Mouse (Mus musculus) testis, adult 2 months (tissue): ENCODE data around the gene Bckdhb. TPM values are rescaled to one million over a fixed set of nuclear protein-coding genes. Genes with fewer than 3 reads are reported as not detected.

Source experiments
- H3K27ac ChIP-seq: fragments of 200-500 bp; 2 replicates; pipeline ENCODE4 v1.5.1; 2012; ENCODE audit warnings: low read depth, low read length; ENCODE audit not compliant: control insufficient read depth, insufficient read depth
- H3K27me3 ChIP-seq: fragments of 200-500 bp; 2 replicates; pipeline ENCODE4 v1.6.1; 2012; ENCODE audit warnings: mild to moderate bottlenecking, low read length, moderate library complexity; ENCODE audit not compliant: control insufficient read depth, insufficient read depth
- H3K36me3 ChIP-seq: fragments of 200-500 bp; 2 replicates; pipeline ENCODE4 v1.6.1; 2012; ENCODE audit warnings: mild to moderate bottlenecking, low read length; ENCODE audit not compliant: control insufficient read depth, insufficient read depth
- H3K4me1 ChIP-seq: fragments of 200-500 bp; 2 replicates; pipeline ENCODE4 v1.6.1; 2012; ENCODE audit warnings: low read length; ENCODE audit not compliant: control insufficient read depth, insufficient read depth
- H3K4me3 ChIP-seq: fragments of 200-500 bp; 2 replicates; pipeline ENCODE4 v1.5.1; 2012; ENCODE audit warnings: low read depth, mild to moderate bottlenecking, low read length, moderate library complexity, mixed read lengths; ENCODE audit not compliant: control insufficient read depth
- CTCF ChIP-seq: fragments of 200-500 bp; IDR thresholded peaks from 2 replicates; pipeline ENCODE4 v1.5.1; 2012; ENCODE audit warnings: low read depth, mild to moderate bottlenecking, inconsistent platforms, low read length, moderate library complexity; ENCODE audit not compliant: control insufficient read depth, insufficient read depth, insufficient replicate concordance
- POLR2A ChIP-seq: fragments of 200-500 bp; IDR thresholded peaks from 2 replicates; pipeline ENCODE4 v1.6.1; 2012; ENCODE audit warnings: low read depth, mild to moderate bottlenecking, inconsistent platforms, low read length, moderate library complexity; ENCODE audit not compliant: control insufficient read depth
- polyA plus RNA-seq: library from polyadenylated mRNA; depleted of rRNA; stranded (reverse); fragments of >200 nt; gene quantifications from 2 replicates; pipeline ENCODE4 v1.2.3, GENCODE M21; 2012

The Bckdhb gene
- polyA plus RNA-seq, 1 experiment, result 4.6 TPM

- no peak overlapping the region for H3K4me3 ChIP-seq
- H3K36me3 ChIP-seq, result no peaks in the 10 kb centered on the region
- H3K27ac ChIP-seq, result no peak overlapping the region
- TF ChIP-seq POLR2A (no peak), CTCF (no peak)
- no peaks in the 10 kb centered on the region for H3K27me3 ChIP-seq
- H3K4me1 ChIP-seq, result peaks cover 2% of the 10 kb centered on the region; the same call in 1 of the 2 replicates
Measured at GRCm38 (mm10) chr9:84019627-84020026, 94.7 kb downstream of the Bckdhb start.

- no peaks in the 10 kb centered on the region for H3K36me3 ChIP-seq
- TF ChIP-seq CTCF (no peak), POLR2A (no peak)
- no peak overlapping the region for H3K4me3 ChIP-seq
- peaks cover 2% of the 10 kb centered on the region; the same call in 1 of the 2 replicates for H3K4me1 ChIP-seq
- no peaks in the 10 kb centered on the region for H3K27me3 ChIP-seq
- no peak overlapping the region for H3K27ac ChIP-seq
Measured at GRCm38 (mm10) chr9:84021189-84021588, 96.2 kb downstream of the Bckdhb start.

- Histone ChIP-seq H3K36me3 (no peaks in the 10 kb centered on the region), H3K27ac (no peak overlapping the region), H3K4me3 (no peak overlapping the region), H3K4me1 (no peaks in the 10 kb centered on the region), H3K27me3 (no peaks in the 10 kb centered on the region)
- TF ChIP-seq POLR2A (no peak), CTCF (no peak)
Measured at GRCm38 (mm10) chr9:84028120-84028519, 103.2 kb downstream of the Bckdhb start.

GRCm38 (mm10) chr9:84030691-84031290 is 105.8 kb downstream of the Bckdhb start:
- TF ChIP-seq POLR2A, result no peak
- TF ChIP-seq CTCF, result no peak
- Histone ChIP-seq H3K4me1 (no peaks in the 10 kb centered on the region), H3K36me3 (no peaks in the 10 kb centered on the region), H3K27me3 (no peaks in the 10 kb centered on the region), H3K27ac (no peak overlapping the region), H3K4me3 (no peak overlapping the region)

GRCm38 (mm10) chr9:84031406-84031805 is 106.5 kb downstream of the Bckdhb start:
- H3K4me3 ChIP-seq, result no peak overlapping the region
- no peaks in the 10 kb centered on the region for H3K27me3 ChIP-seq
- no peak overlapping the region for H3K27ac ChIP-seq
- H3K4me1 ChIP-seq, result no peaks in the 10 kb centered on the region; the same call in 1 of the 2 replicates
- no peak for TF ChIP-seq CTCF
- no peaks in the 10 kb centered on the region for H3K36me3 ChIP-seq

GRCm38 (mm10) chr9:84032669-84033341 is 107.9 kb downstream of the Bckdhb start:
- Histone ChIP-seq H3K27ac (no peak overlapping the region), H3K27me3 (no peaks in the 10 kb centered on the region), H3K36me3 (no peaks in the 10 kb centered on the region), H3K4me3 (no peak overlapping the region), H3K4me1 (no peaks in the 10 kb centered on the region; the same call in 1 of the 2 replicates)
- TF ChIP-seq CTCF, result no peak
- no peak for TF ChIP-seq POLR2A

- Histone ChIP-seq H3K4me3 (no peak overlapping the region), H3K36me3 (no peaks in the 10 kb centered on the region), H3K4me1 (no peaks in the 10 kb centered on the region; the same call in 1 of the 2 replicates), H3K27ac (no peak overlapping the region), H3K27me3 (no peaks in the 10 kb centered on the region)
- no peak for TF ChIP-seq CTCF
- TF ChIP-seq POLR2A, result no peak
Measured at GRCm38 (mm10) chr9:84036046-84036445, 111.1 kb downstream of the Bckdhb start.
